Mouse (Mus musculus): ENCODE data around the gene Fn3krp. TPM values are rescaled to one million over a fixed set of nuclear protein-coding genes. Genes with fewer than 3 reads are reported as not detected.

The Fn3krp gene
- polyA plus RNA-seq, 1 experiment from 2014 or later, result 4.4 TPM

DNA sequence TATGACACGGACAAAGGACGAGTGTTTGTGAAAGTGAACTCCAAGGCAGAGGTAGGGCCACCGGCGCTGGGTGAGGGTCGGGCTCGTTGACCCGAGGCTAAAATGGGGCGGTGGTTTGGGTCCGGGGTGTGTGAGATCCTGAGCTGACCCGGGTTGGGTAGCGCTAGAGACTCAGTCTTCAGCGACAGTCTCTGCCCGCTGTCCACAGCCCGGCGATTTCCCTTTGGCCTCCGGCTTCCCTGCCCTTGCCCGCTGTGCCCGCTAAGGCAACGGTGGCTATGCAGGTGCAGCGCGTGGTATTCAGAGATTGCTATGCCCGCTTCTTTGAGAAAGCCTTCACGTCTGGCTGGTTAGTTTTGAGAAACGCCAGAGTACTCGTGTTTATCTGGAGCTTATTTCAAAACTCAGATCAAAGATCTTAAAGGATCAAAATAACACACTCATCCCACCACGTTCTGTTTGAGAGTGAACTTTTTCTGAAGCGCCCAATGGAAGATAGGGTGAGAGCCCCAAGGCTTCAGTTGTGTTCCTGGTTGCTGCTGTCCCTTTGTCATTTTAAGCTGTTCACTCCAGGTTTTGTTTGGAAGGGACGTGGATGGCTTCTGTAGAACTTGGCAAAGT lies 462 bp downstream of the Fn3krp start:
- Histone ChIP-seq H3K27me3 (ENCODE audit: control insufficient read depth, insufficient read depth, low read length) (no peaks in the 10 kb centered on the region), H3K4me1 (ENCODE audit: control insufficient read depth in 2 of 2, insufficient read depth in 2 of 2, low read length in 2 of 2) (peaks cover 5 to 13% of the 10 kb centered on the region in 2 experiments; a peak in 3 of 4 replicates), H3K36me3 (ENCODE audit: control insufficient read depth, insufficient read depth, low read length) (0 out of 2 replicates have a peak, but pooled peaks cover 4% of the 10 kb centered on the region), H3K9ac (ENCODE audit: low read length) (peak overlapping the region; percentile 86), H3K27ac (replicated peaks in 1 of 2; ENCODE audit: control insufficient read depth in 1 of 2, insufficient read depth in 1 of 2, low read depth in 2 of 2, low read length in 2 of 2) (peak overlapping the region; percentile 35 to 69), H3K4me2 (ENCODE audit: low read length) (peak overlapping the region; percentile 80), H3K9me3 (ENCODE audit: control insufficient read depth, low read length) (no peaks in the 10 kb centered on the region), H3K4me3 (ENCODE audit: control insufficient read depth in 1 of 2, insufficient read depth in 1 of 2, low read depth in 1 of 2, low read length in 2 of 2) (peak overlapping the region; percentile 85 to 93)
- WGBS, result 1% methylated on average over 28 of the region's 28 CpGs
- peak; percentile 68 for ATAC-seq (ENCODE audit: insufficient number of reproducible peaks, insufficient read depth, low FRiP score, low read depth)

DNA sequence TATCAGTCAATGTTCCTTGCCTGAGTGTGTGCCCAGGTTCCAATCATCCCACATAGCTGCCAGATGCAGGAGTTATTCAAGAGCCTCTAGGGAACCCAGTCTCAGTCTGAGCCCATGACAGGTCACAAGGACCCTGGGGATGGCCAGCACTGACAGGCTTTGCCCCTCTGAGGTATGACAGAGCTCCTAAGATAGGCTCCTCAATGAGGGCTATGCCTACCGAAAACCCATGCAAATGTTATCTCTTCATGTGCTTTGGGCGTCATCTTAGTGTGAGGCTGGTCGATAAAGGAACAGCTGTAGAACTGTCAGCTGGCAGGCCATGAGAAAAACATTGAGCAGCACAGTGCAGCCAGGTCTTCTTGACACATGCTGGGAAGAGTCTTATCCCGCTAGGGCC lies 12.2 kb downstream of the Fn3krp start:
- H3K27me3 ChIP-seq (ENCODE audit: control insufficient read depth, insufficient read depth, low read length), result no peaks in the 10 kb centered on the region
- peaks cover 27% of the 10 kb centered on the region for H3K36me3 ChIP-seq (ENCODE audit: control insufficient read depth, insufficient read depth, low read length)
- no peak overlapping the region for H3K9ac ChIP-seq (ENCODE audit: low read length)
- H3K4me1 ChIP-seq (ENCODE audit: control insufficient read depth in 2 of 2, insufficient read depth in 2 of 2, low read length in 2 of 2), result peaks cover 19% of the 10 kb centered on the region in 2 experiments
- H3K4me2 ChIP-seq (ENCODE audit: low read length), result peak overlapping the region; percentile 84; the same call in 1 of the 2 replicates
- H3K4me3 ChIP-seq (ENCODE audit: control insufficient read depth in 1 of 2, insufficient read depth in 1 of 2, low read depth in 1 of 2, low read length in 2 of 2), result no peak overlapping the region
- H3K9me3 ChIP-seq (ENCODE audit: control insufficient read depth, low read length), result no peaks in the 10 kb centered on the region
- ATAC-seq (ENCODE audit: insufficient number of reproducible peaks, insufficient read depth, low FRiP score, low read depth), result no peak
- 26% methylated on average over 4 of the region's 4 CpGs for WGBS
- peak overlapping the region; percentile 81 to 85 for H3K27ac ChIP-seq (replicated peaks in 1 of 2; ENCODE audit: control insufficient read depth in 1 of 2, insufficient read depth in 1 of 2, low read depth in 2 of 2, low read length in 2 of 2)

DNA sequence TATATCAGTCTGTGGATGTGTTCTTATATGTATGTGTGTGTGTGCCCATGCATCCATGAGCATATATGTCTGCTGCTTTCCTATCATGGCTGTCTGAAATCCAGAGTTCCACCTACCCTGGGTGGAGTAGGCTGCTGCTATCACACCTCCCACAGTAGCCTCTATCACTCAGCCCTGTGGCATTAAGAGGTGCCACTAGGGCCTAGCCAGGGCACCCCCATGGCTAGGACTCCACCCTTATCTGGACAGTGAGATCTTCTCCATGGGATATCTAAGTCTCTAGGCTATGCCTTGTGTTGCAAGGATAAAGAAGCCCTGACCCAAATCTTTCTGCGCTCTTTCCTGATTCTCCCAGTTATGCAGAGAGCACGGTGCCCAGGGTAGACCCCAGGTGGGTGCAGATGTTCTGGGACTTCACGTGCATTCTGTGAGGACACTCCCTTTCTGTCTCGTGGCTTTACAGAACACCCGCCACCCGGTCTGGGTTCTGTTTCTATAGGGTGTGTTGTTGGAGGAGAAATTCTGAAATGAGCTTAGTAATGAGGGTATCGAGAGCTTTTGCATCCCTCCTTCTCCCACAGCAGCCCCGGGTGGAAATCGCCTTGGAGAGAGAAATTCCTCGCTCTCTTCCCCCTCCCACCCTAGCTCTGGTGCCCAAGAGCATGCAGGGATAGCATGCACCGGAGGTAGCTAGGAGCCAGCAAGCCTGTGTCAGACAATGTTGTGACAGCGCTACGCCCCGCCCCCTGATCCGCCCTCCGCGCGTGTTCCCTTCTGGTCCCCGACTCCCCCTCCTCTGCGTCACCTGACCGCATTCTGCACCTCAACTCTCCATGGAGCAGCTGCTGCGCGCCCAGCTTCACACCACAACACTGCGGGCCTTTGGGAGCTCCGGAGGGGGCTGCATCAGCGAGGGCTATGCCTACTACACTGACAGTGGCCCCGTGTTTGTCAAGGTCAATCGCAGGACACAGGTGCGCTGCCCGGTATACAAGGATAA lies 13.3 kb downstream of the Fn3krp start, which contains the start of gene Fn3k:
Gene Fn3k, plus strand, starts transcription at position 758 of the 1,000 bp plus-strand sequence.
- H3K9ac ChIP-seq (ENCODE audit: low read length), result peak within 1 kb of the TSS; percentile 69
- peak within 1 kb of the TSS; percentile 81 to 85 for H3K27ac ChIP-seq (replicated peaks in 1 of 2; ENCODE audit: control insufficient read depth in 1 of 2, insufficient read depth in 1 of 2, low read depth in 2 of 2, low read length in 2 of 2)
- H3K4me3 ChIP-seq (ENCODE audit: control insufficient read depth in 1 of 2, insufficient read depth in 1 of 2, low read depth in 1 of 2, low read length in 2 of 2), result peak within 1 kb of the TSS; percentile 47 to 58
- no peaks in the 10 kb centered on the region for H3K9me3 ChIP-seq (ENCODE audit: control insufficient read depth, low read length)
- H3K4me1 ChIP-seq (ENCODE audit: control insufficient read depth in 2 of 2, insufficient read depth in 2 of 2, low read length in 2 of 2), result peaks cover 19% of the 10 kb centered on the region in 2 experiments
- WGBS, result 6% methylated on average over 30 of the region's 30 CpGs
- H3K4me2 ChIP-seq (ENCODE audit: low read length), result peak within 1 kb of the TSS; percentile 84
- H3K27me3 ChIP-seq (ENCODE audit: control insufficient read depth, insufficient read depth, low read length), result no peaks in the 10 kb centered on the region
- peaks cover 17% of the 10 kb centered on the region for H3K36me3 ChIP-seq (ENCODE audit: control insufficient read depth, insufficient read depth, low read length)
- ATAC-seq (ENCODE audit: insufficient number of reproducible peaks, insufficient read depth, low FRiP score, low read depth), result peak; percentile 88

DNA sequence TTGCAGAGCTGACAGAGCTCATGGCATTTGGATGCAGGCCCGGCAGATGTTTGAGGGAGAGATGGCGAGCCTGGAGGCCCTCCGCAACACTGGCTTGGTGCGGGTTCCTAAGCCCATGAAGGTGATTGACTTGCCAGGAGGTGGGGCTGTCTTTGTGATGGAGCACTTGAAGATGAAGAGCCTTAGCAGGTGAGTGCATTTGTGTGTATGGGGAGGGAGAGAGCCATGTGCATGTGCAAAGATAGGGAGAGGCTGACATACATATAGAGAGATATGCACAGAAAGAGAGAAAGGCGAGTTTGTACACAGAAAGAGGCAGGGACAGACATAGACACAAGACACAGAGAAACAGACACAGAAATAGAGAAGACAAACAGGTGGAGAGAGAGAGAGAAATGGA lies 16.0 kb downstream of the Fn3krp start:
- Histone ChIP-seq H3K27ac (replicated peaks in 1 of 2; ENCODE audit: control insufficient read depth in 1 of 2, insufficient read depth in 1 of 2, low read depth in 2 of 2, low read length in 2 of 2) (no peak overlapping the region), H3K4me3 (ENCODE audit: control insufficient read depth in 1 of 2, insufficient read depth in 1 of 2, low read depth in 1 of 2, low read length in 2 of 2) (no peak overlapping the region), H3K9ac (ENCODE audit: low read length) (no peak overlapping the region), H3K4me2 (ENCODE audit: low read length) (no peak overlapping the region), H3K9me3 (ENCODE audit: control insufficient read depth, low read length) (no peaks in the 10 kb centered on the region), H3K27me3 (ENCODE audit: control insufficient read depth, insufficient read depth, low read length) (no peaks in the 10 kb centered on the region), H3K36me3 (ENCODE audit: control insufficient read depth, insufficient read depth, low read length) (no peaks in the 10 kb centered on the region), H3K4me1 (ENCODE audit: control insufficient read depth in 2 of 2, insufficient read depth in 2 of 2, low read length in 2 of 2) (peaks cover 19% of the 10 kb centered on the region in 2 experiments)
- 71% methylated on average over 5 of the region's 5 CpGs for WGBS
- no peak for ATAC-seq (ENCODE audit: insufficient number of reproducible peaks, insufficient read depth, low FRiP score, low read depth)

DNA sequence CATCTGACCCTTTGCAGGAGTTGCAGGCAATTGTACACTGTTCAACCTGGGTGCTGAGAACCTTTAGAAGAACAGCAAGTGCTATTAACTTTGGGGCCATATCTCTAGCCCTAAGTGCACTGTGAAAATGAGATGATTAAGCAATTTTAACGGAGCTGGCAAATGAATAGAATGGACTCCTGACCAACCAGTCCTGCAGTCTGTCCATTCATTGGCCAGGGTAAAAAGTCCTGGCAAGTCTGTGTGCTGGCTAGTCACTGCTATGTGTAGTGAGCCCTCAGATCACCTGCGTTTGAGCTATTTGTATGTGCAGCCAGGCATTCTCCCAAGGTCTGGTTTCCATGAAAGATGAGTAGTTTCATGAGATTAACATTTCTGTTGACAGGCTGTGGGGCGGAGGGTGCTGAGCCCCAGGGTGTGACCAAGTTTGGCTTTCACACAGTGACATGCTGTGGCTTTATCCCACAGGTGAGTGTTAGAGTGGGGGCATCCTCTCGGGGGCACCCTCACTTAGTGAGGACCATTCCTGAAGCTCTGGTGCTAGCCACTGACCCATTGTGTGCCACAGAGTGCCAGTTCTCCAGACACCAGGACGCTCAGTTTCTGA lies 18.6 kb downstream of the Fn3krp start:
- Histone ChIP-seq H3K9me3 (ENCODE audit: control insufficient read depth, low read length) (no peaks in the 10 kb centered on the region), H3K9ac (ENCODE audit: low read length) (no peak overlapping the region), H3K4me3 (ENCODE audit: control insufficient read depth in 1 of 2, insufficient read depth in 1 of 2, low read depth in 1 of 2, low read length in 2 of 2) (no peak overlapping the region), H3K27ac (replicated peaks in 1 of 2; ENCODE audit: control insufficient read depth in 1 of 2, insufficient read depth in 1 of 2, low read depth in 2 of 2, low read length in 2 of 2) (no peak overlapping the region), H3K4me1 (ENCODE audit: control insufficient read depth in 2 of 2, insufficient read depth in 2 of 2, low read length in 2 of 2) (peaks cover 0 to 3% of the 10 kb centered on the region in 2 experiments; a peak in 2 of 4 replicates), H3K27me3 (ENCODE audit: control insufficient read depth, insufficient read depth, low read length) (no peaks in the 10 kb centered on the region; the same call in 1 of the 2 replicates), H3K4me2 (ENCODE audit: low read length) (no peak overlapping the region), H3K36me3 (ENCODE audit: control insufficient read depth, insufficient read depth, low read length) (no peaks in the 10 kb centered on the region)
- 76% methylated on average over 5 of the region's 5 CpGs for WGBS
- ATAC-seq (ENCODE audit: insufficient number of reproducible peaks, insufficient read depth, low FRiP score, low read depth), result no peak

DNA sequence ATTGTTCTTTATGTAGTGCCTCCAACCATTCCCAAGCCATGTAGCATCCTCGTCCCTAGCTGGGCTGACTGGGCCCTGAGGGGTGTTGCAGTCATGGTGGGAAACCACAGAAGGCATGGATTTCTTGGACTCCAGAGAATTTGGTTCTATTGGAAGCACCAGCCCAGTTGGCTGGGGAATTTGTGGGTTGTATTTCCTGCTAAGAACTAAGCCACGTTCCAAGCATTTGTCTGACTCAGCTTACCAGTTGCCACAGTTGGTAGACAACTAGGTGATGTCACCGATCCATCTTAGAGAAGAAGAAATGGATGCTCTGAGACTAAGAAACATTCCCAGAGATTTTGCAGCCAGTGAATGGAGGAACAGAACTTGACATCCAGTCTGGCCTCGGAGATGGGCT lies 20.5 kb downstream of the Fn3krp start:
- H3K4me1 ChIP-seq (ENCODE audit: control insufficient read depth in 2 of 2, insufficient read depth in 2 of 2, low read length in 2 of 2), result no peaks in the 10 kb centered on the region
- H3K36me3 ChIP-seq (ENCODE audit: control insufficient read depth, insufficient read depth, low read length), result no peaks in the 10 kb centered on the region
- H3K27ac ChIP-seq (replicated peaks in 1 of 2; ENCODE audit: control insufficient read depth in 1 of 2, insufficient read depth in 1 of 2, low read depth in 2 of 2, low read length in 2 of 2), result no peak overlapping the region
- no peak for ATAC-seq (ENCODE audit: insufficient number of reproducible peaks, insufficient read depth, low FRiP score, low read depth)
- H3K9ac ChIP-seq (ENCODE audit: low read length), result no peak overlapping the region
- no peaks in the 10 kb centered on the region for H3K9me3 ChIP-seq (ENCODE audit: control insufficient read depth, low read length)
- H3K27me3 ChIP-seq (ENCODE audit: control insufficient read depth, insufficient read depth, low read length), result no peaks in the 10 kb centered on the region; the same call in 1 of the 2 replicates
- no peak overlapping the region for H3K4me2 ChIP-seq (ENCODE audit: low read length)
- WGBS, result 87% methylated on average over 4 of the region's 4 CpGs
- H3K4me3 ChIP-seq (ENCODE audit: control insufficient read depth in 1 of 2, insufficient read depth in 1 of 2, low read depth in 1 of 2, low read length in 2 of 2), result no peak overlapping the region

DNA sequence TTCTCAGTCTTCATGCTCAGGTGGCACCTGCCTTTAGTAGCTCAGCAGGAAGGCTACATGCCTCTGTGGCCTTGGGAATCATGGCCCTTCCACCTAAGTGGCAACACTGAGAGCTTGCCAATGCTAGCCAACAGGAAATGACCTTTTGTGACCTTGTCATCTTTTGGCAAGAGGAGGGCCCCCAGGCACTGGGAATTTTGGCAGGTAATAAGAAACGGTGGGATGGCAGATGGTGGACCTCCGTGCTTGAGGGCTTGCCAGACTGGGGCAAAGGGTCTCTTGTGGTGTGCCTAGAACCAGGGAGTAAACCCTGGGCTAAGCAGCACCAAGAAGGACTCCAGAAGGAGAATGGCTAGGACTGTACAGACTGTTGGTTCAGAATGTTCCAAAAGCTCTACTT lies 20.9 kb downstream of the Fn3krp start:
- Histone ChIP-seq H3K27me3 (ENCODE audit: control insufficient read depth, insufficient read depth, low read length) (no peaks in the 10 kb centered on the region; the same call in 1 of the 2 replicates), H3K9me3 (ENCODE audit: control insufficient read depth, low read length) (no peaks in the 10 kb centered on the region), H3K36me3 (ENCODE audit: control insufficient read depth, insufficient read depth, low read length) (no peaks in the 10 kb centered on the region), H3K4me3 (ENCODE audit: control insufficient read depth in 1 of 2, insufficient read depth in 1 of 2, low read depth in 1 of 2, low read length in 2 of 2) (no peak overlapping the region), H3K27ac (replicated peaks in 1 of 2; ENCODE audit: control insufficient read depth in 1 of 2, insufficient read depth in 1 of 2, low read depth in 2 of 2, low read length in 2 of 2) (no peak overlapping the region), H3K9ac (ENCODE audit: low read length) (no peak overlapping the region), H3K4me2 (ENCODE audit: low read length) (no peak overlapping the region), H3K4me1 (ENCODE audit: control insufficient read depth in 2 of 2, insufficient read depth in 2 of 2, low read length in 2 of 2) (no peaks in the 10 kb centered on the region)
- no peak for ATAC-seq (ENCODE audit: insufficient number of reproducible peaks, insufficient read depth, low FRiP score, low read depth)
- WGBS, result 59% methylated on average over 2 of the region's 2 CpGs
